Mouse (Mus musculus) stomach, postnatal 0 days (tissue): Measurements from ENCODE around the gene Cct8l1. TPM values are rescaled to one million over a fixed set of nuclear protein-coding genes. Genes with fewer than 3 reads are reported as not detected.

Source experiments
- ATAC-seq: fragments of 200-750 bp; cut with Nextera tagmentation; 2 replicates; pipeline ENCODE4 v1.8.0; 2017; ENCODE audit not compliant: low FRiP score, low TSS enrichment
- DNase-seq: peaks from one replicate; pipeline ENCODE4 v3.0.0-alpha.2; 2016; ENCODE audit warnings: low spot score
- H3K27ac ChIP-seq: fragments of 300-500 bp; sonication (generic); replicated peaks from 2 replicates; pipeline ENCODE4 v1.5.1; 2014; ENCODE audit warnings: mild to moderate bottlenecking, control low read depth
- H3K27me3 ChIP-seq: fragments of 300-500 bp; sonication (generic); 2 replicates; pipeline ENCODE4 v1.6.1; 2014; ENCODE audit warnings: low read length; ENCODE audit not compliant: control insufficient read depth, insufficient read depth
- H3K36me3 ChIP-seq: fragments of 300-500 bp; sonication (generic); 2 replicates; pipeline ENCODE4 v1.6.1; 2014; ENCODE audit warnings: low read length, mixed read lengths; ENCODE audit not compliant: control insufficient read depth, insufficient read depth
- H3K4me1 ChIP-seq: fragments of 300-500 bp; sonication (generic); replicated peaks from 2 replicates; pipeline ENCODE4 v1.6.1; 2014; ENCODE audit warnings: antibody characterized with exemption; ENCODE audit not compliant: control insufficient read depth, insufficient read depth
- H3K4me2 ChIP-seq: fragments of 300-500 bp; sonication (generic); replicated peaks from 2 replicates; pipeline ENCODE4 v1.6.1; 2014; ENCODE audit warnings: low read depth, mild to moderate bottlenecking, control low read depth, moderate library complexity
- H3K4me3 ChIP-seq: fragments of 300-500 bp; sonication (generic); 2 replicates; pipeline ENCODE4 v1.5.1; 2014; ENCODE audit warnings: low read depth, low read length, control low read depth
- H3K9ac ChIP-seq: fragments of 300-500 bp; sonication (generic); 2 replicates; pipeline ENCODE4 v1.6.1; 2014; ENCODE audit warnings: mild to moderate bottlenecking, low read length, control low read depth, mixed read lengths
- H3K9me3 ChIP-seq: fragments of 300-500 bp; sonication (generic); 2 replicates; pipeline ENCODE4 v1.6.1; 2016; ENCODE audit warnings: low read length; ENCODE audit not compliant: control insufficient read depth
- CTCF ChIP-seq: IDR thresholded peaks from 2 replicates; pipeline ENCODE4 v1.5.1; 2016; ENCODE audit warnings: antibody characterized with exemption, low read depth, mild to moderate bottlenecking, moderate library complexity
- EP300 ChIP-seq: optimal IDR thresholded peaks from 2 replicates; pipeline ENCODE3; 2016; ENCODE audit warnings: antibody characterized with exemption
- WGBS: fragments of 180-500 bp; shearing (Covaris S2); extraction: QIAGEN DNeasy Blood & Tissue Kit; methylation state at CpG from one replicate; pipeline ENCODE4 v1.1.7; 2014; 5-methylcytosine and 5-hydroxymethylcytosine counted together
- polyA plus RNA-seq: library from polyadenylated mRNA; unstranded; fragments of >200 nt; fragmentation: Nextera tagmentation; extraction: Ambion mirVana; gene quantifications from 2 replicates; pipeline ENCODE4 v1.2.1, GENCODE M21; 2015

Cct8l1 gene
- polyA plus RNA-seq, 1 experiment from 2014 or later, result 0.06 TPM

DNA sequence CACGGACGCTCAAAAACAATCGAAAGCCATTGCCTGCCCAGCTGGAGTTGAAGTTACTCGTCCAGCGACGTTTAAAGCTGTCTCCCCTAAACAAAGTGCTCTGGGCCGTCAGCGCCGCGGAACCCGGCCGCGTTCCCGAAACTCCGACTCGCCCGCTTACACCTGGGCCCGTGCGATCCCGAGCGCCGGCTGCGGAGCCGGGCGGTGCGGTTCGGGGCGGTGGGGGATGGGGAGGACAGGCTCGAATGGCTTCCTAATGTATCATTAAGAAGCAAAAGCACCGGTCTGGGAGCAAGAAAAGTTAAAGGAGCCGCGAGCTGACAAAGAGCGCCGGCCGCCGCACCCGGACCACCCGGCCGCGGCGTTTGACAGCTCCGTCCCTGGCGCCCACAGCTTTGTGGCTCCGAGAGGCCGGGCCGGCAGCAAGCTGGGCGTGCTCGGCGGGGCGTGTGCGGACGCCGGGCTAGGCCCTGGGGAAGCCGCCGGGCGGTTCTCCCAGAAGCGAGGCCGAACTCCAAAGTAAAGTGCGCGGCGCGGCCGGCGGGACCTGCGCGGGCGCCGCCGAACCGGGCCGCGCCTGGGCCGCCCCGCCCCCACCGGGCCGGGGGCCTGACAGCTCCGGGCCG is 18.0 kb upstream of the Cct8l1 start:
- H3K36me3 ChIP-seq, result no peaks in the 10 kb centered on the region
- no peaks in the 10 kb centered on the region for H3K27me3 ChIP-seq
- no peaks in the 10 kb centered on the region for H3K4me1 ChIP-seq
- H3K9me3 ChIP-seq, result no peaks in the 10 kb centered on the region
- under 1% methylated on average over 53 of the region's 78 CpGs for WGBS
- H3K4me3 ChIP-seq, result peak overlapping the region; percentile 99
- H3K4me2 ChIP-seq, result peak overlapping the region; percentile 71
- ATAC-seq (peak; percentile 36), DNase-seq (peak; percentile 69)
- H3K27ac ChIP-seq, result peak overlapping the region; percentile 100
- H3K9ac ChIP-seq, result peak overlapping the region; percentile 99
- TF ChIP-seq EP300 (no peak), CTCF (no peak)

GRCm38 (mm10) chr5:25498346-25498820 is 17.5 kb upstream of the Cct8l1 start, which contains the start of gene Kmt2c:
Gene Kmt2c (minus strand): TSS chr5:25498783.
- peak within 1 kb of the TSS; percentile 99 for H3K4me3 ChIP-seq
- H3K27ac ChIP-seq, result peak within 1 kb of the TSS; percentile 100
- peak within 1 kb of the TSS; percentile 99 for H3K9ac ChIP-seq
- ATAC-seq, result no peak
- H3K4me1 ChIP-seq, result no peaks in the 10 kb centered on the region
- no peaks in the 10 kb centered on the region for H3K36me3 ChIP-seq
- peak within 1 kb of the TSS; percentile 71 for H3K4me2 ChIP-seq
- no peak for TF ChIP-seq CTCF
- no peak for TF ChIP-seq EP300
- WGBS, result under 1% methylated on average over 39 of the region's 54 CpGs
- DNase-seq, result peak; percentile 85
- H3K27me3 ChIP-seq, result no peaks in the 10 kb centered on the region
- no peaks in the 10 kb centered on the region for H3K9me3 ChIP-seq

- WGBS, result under 1% methylated on average over 40 of the region's 87 CpGs
- Histone ChIP-seq H3K4me2 (peak overlapping the region; percentile 69), H3K27ac (peak overlapping the region; percentile 100), H3K27me3 (no peaks in the 10 kb centered on the region), H3K4me3 (peak overlapping the region; percentile 99), H3K9ac (peak overlapping the region; percentile 99), H3K36me3 (no peaks in the 10 kb centered on the region), H3K9me3 (no peaks in the 10 kb centered on the region), H3K4me1 (no peaks in the 10 kb centered on the region)
- TF ChIP-seq EP300 (no peak), CTCF (no peak)
- ATAC-seq (peak; percentile 87), DNase-seq (peak; percentile 81)
Measured at GRCm38 (mm10) chr5:25498821-25499422, 16.9 kb upstream of the Cct8l1 start.

- WGBS, result under 1% methylated on average over 85 of the region's 90 CpGs
- H3K9ac ChIP-seq, result peak overlapping the region; percentile 99
- DNase-seq (peak; percentile 98), ATAC-seq (peak; percentile 91)
- H3K4me1 ChIP-seq, result no peaks in the 10 kb centered on the region
- no peaks in the 10 kb centered on the region for H3K36me3 ChIP-seq
- H3K27me3 ChIP-seq, result no peaks in the 10 kb centered on the region
- peak overlapping the region; percentile 77 for H3K4me3 ChIP-seq
- no peaks in the 10 kb centered on the region for H3K9me3 ChIP-seq
- H3K4me2 ChIP-seq, result peak overlapping the region; percentile 69
- TF ChIP-seq EP300, result no peak
- peak; percentile 10; the same call in 1 of the 2 replicates for TF ChIP-seq CTCF
- peak overlapping the region; percentile 100 for H3K27ac ChIP-seq
Measured at GRCm38 (mm10) chr5:25499423-25500398, 16.2 kb upstream of the Cct8l1 start.

GRCm38 (mm10) chr5:25500686-25501085 is 15.2 kb upstream of the Cct8l1 start:
- Histone ChIP-seq H3K36me3 (no peaks in the 10 kb centered on the region), H3K9me3 (no peaks in the 10 kb centered on the region), H3K4me2 (peak overlapping the region; percentile 65), H3K27ac (no peak overlapping the region), H3K9ac (no peak overlapping the region), H3K4me1 (no peaks in the 10 kb centered on the region), H3K27me3 (no peaks in the 10 kb centered on the region), H3K4me3 (0 out of 2 replicates have a peak overlapping the region, but pooled peaks have one; percentile 77)
- DNase-seq (no peak), ATAC-seq (no peak)
- TF ChIP-seq EP300, result no peak
- no peak for TF ChIP-seq CTCF
- WGBS, result 67% methylated on average over 7 of the region's 7 CpGs
